Mouse (Mus musculus) lung, embryonic 15.5 days (tissue): ENCODE data around the gene Kifc5b. TPM values are rescaled to one million over a fixed set of nuclear protein-coding genes. Genes with fewer than 3 reads are reported as not detected.
"Not testable (repeated sequence)": the region's sequence is repeated elsewhere in the genome, so short reads cannot be mapped to it uniquely, and the experiment has no call there.

Experiments used
- ATAC-seq: fragments of 200-750 bp; cut with Nextera tagmentation; 2 replicates; pipeline ENCODE4 v1.8.0; 2017; ENCODE audit warnings: moderate number of reproducible peaks, borderline replicate concordance; ENCODE audit not compliant: low FRiP score, low TSS enrichment; ENCODE audit errors: extremely low read depth
- H3K27ac ChIP-seq: fragments of 300-500 bp; sonication (generic); 2 replicates; pipeline ENCODE4 v1.5.1; 2015; ENCODE audit warnings: moderate library complexity, mild to moderate bottlenecking, inconsistent platforms
- H3K27me3 ChIP-seq: fragments of 300-500 bp; sonication (generic); 2 replicates; pipeline ENCODE4 v1.6.1; 2015; ENCODE audit warnings: inconsistent platforms
- H3K36me3 ChIP-seq: fragments of 300-500 bp; sonication (generic); 2 replicates; pipeline ENCODE4 v1.6.1; 2015; ENCODE audit warnings: inconsistent platforms
- H3K4me1 ChIP-seq: fragments of 300-500 bp; sonication (generic); 2 replicates; pipeline ENCODE4 v1.6.1; 2015; ENCODE audit warnings: inconsistent platforms
- H3K4me2 ChIP-seq: fragments of 300-500 bp; sonication (generic); 2 replicates; pipeline ENCODE4 v1.6.1; 2015; ENCODE audit warnings: inconsistent platforms, mild to moderate bottlenecking, moderate library complexity
- H3K4me3 ChIP-seq: fragments of 300-500 bp; sonication (generic); 2 replicates; pipeline ENCODE4 v1.5.1; 2015; ENCODE audit warnings: mild to moderate bottlenecking, inconsistent platforms
- H3K9ac ChIP-seq: fragments of 300-500 bp; sonication (generic); 2 replicates; pipeline ENCODE4 v1.6.1; 2015; ENCODE audit warnings: inconsistent platforms
- H3K9me3 ChIP-seq: fragments of 300-500 bp; sonication (generic); 2 replicates; pipeline ENCODE4 v1.6.1; 2016; ENCODE audit warnings: inconsistent platforms
- whole genome bisulfite sequencing: fragments of 180-500 bp; shearing (Covaris S2); methylation state at CpG from one replicate; pipeline ENCODE4 v1.1.7; 2015; 5-methylcytosine and 5-hydroxymethylcytosine counted together
- polyA plus RNA-seq: library from polyadenylated mRNA; unstranded; fragments of >200 nt; fragmentation: Nextera tagmentation; extraction: Ambion mirVana; gene quantifications from 2 replicates; pipeline ENCODE4 v1.2.1, GENCODE M21; 2015

The Kifc5b gene
- polyA plus RNA-seq, 1 experiment from 2014 or later: 8.0 TPM

DNA sequence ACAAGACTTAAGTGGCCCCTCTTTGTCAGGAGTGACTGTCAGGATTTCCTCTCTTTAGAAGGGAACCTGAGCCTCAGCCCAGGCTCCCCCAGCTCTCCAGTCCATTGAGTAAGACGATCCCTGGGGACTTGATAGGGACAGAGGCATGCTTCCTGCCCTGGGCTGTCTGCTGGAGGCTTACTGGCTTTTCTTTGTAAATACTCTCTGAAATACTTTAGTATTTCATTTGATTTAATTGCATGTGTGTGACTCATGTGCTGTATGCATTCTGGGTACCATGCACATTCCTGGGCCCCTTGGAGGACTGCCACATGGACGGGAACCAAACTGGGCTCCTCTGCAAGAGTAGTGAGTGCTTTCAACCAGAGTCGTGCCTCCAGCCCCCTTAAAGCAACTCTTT, 29.0 kb upstream of the Kifc5b start:
- Histone ChIP-seq H3K27me3 (peaks cover 13% of the 10 kb centered on the region; the same call in 1 of the 2 replicates), H3K9me3 (no peaks in the 10 kb centered on the region), H3K27ac (no peak overlapping the region), H3K4me2 (no peak overlapping the region), H3K4me1 (peaks cover 25% of the 10 kb centered on the region), H3K9ac (no peak overlapping the region), H3K4me3 (no peak overlapping the region), H3K36me3 (no peaks in the 10 kb centered on the region)
- 9% methylated on average over 3 of the region's 3 CpGs for WGBS
- no peak for ATAC-seq

DNA sequence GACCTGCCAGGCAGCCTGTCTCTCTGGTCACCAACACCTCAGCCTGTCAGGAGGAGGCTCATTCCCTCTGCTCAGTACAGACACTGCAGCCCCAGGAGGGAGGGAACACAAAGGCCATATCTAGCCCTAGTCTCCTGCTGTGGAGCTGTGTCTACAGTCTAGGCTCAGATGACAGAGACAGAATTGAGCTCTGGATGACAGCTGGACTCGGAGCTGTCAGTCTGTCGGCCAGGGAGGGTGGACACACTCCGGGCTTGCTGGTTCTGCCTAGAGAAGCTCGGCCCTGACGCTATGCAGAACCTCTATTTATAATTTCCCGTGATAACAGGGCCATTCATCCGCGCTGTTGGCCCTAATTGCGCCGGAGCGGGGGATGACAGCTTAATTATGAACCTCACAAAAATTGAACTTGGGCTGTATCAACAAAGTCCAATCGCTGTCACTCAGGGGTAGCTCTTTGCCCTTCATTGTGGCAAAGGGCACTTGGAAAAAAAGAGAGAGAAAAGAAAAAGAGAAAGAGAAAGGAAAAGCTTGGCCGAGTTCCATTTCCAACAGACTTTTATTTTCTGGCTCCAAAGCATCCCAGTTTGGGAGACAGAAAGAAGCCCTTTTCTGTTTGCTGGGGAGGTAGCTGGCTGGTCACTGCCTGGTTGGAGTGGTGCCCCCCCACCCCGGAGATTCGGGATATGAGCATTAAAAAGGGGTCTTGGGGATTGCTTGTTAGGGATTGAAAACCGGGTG, 24.1 kb upstream of the Kifc5b start:
- peak overlapping the region; percentile 21; the same call in 1 of the 2 replicates for H3K9ac ChIP-seq

DNA sequence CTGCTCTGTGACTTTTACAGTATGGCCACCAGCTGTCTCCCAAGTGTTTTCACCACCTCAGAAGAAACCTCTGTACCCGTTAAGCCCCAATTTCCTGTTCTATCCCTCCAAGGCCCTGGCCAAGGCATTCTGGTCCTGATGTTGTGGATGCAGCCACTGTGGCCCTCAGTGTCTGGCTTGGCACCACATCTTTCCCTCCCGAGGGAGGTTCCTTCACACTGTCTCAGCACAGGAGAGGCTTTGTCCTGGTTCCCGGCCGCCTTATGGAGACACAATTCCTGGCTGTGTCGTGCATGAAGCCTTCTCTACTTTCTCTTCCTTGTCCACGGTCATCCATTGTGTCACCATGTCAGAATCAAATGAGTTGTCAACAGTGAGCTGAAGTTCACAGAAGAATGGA, 23.4 kb upstream of the Kifc5b start:
- Histone ChIP-seq H3K36me3 (no peaks in the 10 kb centered on the region), H3K4me1 (0 out of 2 replicates have a peak, but pooled peaks cover 10% of the 10 kb centered on the region), H3K27me3 (peaks cover 4% of the 10 kb centered on the region; the same call in 1 of the 2 replicates), H3K9me3 (no peaks in the 10 kb centered on the region), H3K27ac (peak overlapping the region; percentile 12; the same call in 1 of the 2 replicates), H3K4me2 (no peak overlapping the region; the same call in 1 of the 2 replicates), H3K9ac (no peak overlapping the region), H3K4me3 (no peak overlapping the region)
- WGBS: 63% methylated on average over 6 of the region's 6 CpGs
- ATAC-seq: no peak

More for the DNA sequence above, 24.1 kb upstream of the Kifc5b start:
- peaks cover 5% of the 10 kb centered on the region; the same call in 1 of the 2 replicates for H3K27me3 ChIP-seq
- 0 out of 2 replicates have a peak, but pooled peaks cover 10% of the 10 kb centered on the region for H3K4me1 ChIP-seq
- no peaks in the 10 kb centered on the region for H3K36me3 ChIP-seq
- peak overlapping the region; percentile 43 for H3K4me2 ChIP-seq
- H3K4me3 ChIP-seq: peak overlapping the region; percentile 20; the same call in 1 of the 2 replicates
- 29% methylated on average over 16 of the region's 16 CpGs for whole genome bisulfite sequencing
- peak overlapping the region; percentile 35; the same call in 1 of the 2 replicates for H3K27ac ChIP-seq
- no peak for ATAC-seq
- no peaks in the 10 kb centered on the region for H3K9me3 ChIP-seq

DNA sequence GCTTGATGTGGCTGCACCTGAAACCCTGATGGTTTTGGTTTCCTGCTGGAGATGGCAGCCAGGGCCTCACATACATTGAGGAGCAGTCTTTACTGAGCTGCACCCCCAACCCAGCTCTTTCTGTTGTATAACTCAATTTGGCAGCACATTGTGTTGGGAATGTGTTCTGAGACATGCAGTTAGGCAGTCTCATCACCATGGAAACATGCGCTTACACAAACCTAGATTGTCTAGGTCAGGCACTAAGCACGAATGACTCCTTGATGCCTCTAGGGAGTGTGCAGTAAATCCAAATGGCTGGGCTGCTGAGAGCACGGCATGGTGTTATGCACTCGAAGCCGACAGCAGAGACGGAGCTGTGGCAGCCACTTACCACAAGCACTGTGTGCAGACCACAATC, 22.5 kb upstream of the Kifc5b start:
- H3K9me3 ChIP-seq: no peaks in the 10 kb centered on the region
- H3K4me1 ChIP-seq: 0 out of 2 replicates have a peak, but pooled peaks cover 10% of the 10 kb centered on the region
- no peak overlapping the region for H3K4me2 ChIP-seq
- H3K36me3 ChIP-seq: no peaks in the 10 kb centered on the region
- H3K4me3 ChIP-seq: no peak overlapping the region
- no peak overlapping the region for H3K27ac ChIP-seq
- 72% methylated on average over 6 of the region's 6 CpGs for WGBS
- peaks cover 4% of the 10 kb centered on the region; the same call in 1 of the 2 replicates for H3K27me3 ChIP-seq
- no peak for ATAC-seq
- no peak overlapping the region for H3K9ac ChIP-seq

DNA sequence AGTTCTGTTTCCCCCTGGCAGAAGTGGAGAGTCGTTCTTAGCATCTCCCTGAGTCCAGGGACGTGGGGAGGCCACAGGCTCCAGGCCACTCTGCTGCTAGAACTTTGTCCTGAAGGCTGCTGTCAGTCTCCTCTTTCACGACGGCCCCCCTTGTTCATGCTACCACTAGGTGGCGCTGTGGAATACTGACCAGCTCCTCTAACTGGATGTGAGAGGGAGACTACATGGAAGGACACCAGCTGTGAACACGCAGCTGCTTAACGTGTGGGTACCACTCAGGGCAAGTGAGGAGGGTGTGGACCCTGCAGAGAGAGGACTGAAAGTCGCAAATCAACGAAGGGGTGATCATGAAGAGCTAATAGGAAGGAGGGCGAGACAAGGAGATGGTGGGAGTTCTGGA, 21.3 kb upstream of the Kifc5b start:
- Histone ChIP-seq H3K27ac (no peak overlapping the region), H3K27me3 (peaks cover 4% of the 10 kb centered on the region; the same call in 1 of the 2 replicates), H3K9me3 (no peaks in the 10 kb centered on the region), H3K4me2 (no peak overlapping the region), H3K4me1 (0 out of 2 replicates have a peak, but pooled peaks cover 10% of the 10 kb centered on the region), H3K36me3 (no peaks in the 10 kb centered on the region), H3K4me3 (no peak overlapping the region), H3K9ac (no peak overlapping the region)
- 16% methylated on average over 10 of the region's 10 CpGs for WGBS
- peak; percentile 31; the same call in 1 of the 2 replicates for ATAC-seq

DNA sequence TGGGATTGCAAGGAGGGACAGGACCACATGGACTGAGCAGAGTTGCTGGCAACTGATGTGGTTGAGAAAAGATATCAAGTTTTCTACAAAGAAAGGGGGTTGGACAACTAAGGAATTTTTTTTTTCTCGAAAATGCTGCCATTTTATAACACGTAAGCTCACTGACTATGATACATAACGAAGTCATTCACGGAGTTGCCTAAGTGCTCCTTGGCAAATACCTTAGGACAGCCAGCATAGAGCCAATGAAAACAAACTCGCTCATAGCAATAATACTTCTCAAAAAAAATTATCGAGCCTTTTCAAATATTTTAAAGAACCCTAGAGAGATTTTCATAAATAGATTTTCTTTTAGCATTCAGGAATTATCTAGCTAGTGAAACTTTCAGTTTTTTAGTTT, 16.0 kb upstream of the Kifc5b start:
- Histone ChIP-seq H3K36me3 (no peaks in the 10 kb centered on the region), H3K4me3 (no peak overlapping the region), H3K4me1 (no peaks in the 10 kb centered on the region), H3K9me3 (no peaks in the 10 kb centered on the region), H3K27me3 (no peaks in the 10 kb centered on the region), H3K9ac (no peak overlapping the region), H3K27ac (no peak overlapping the region), H3K4me2 (no peak overlapping the region)
- no peak for ATAC-seq
- 73% methylated on average over 6 of the region's 6 CpGs for WGBS

DNA sequence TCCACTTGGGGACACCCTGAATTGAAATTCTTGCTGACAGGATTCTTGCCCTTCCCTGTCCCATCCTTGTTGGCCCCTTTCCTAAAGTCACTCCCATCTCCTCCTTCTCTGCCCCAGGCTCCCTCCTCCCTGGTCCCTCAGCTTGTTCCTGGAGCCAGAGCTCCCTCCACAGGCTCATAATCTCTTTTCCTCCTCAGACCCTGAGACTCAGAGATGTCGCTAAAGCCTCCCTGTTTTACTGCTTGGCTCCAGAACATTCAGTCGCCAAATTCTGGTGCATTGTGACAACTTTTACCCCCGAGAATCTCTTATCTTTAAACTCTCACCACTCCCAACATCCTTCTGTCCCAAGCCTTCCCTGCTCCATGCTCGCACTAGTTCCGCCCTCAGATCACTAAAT, 12.6 kb upstream of the Kifc5b start:
- Histone ChIP-seq H3K9ac (no peak overlapping the region), H3K4me3 (no peak overlapping the region), H3K27ac (no peak overlapping the region), H3K36me3 (no peaks in the 10 kb centered on the region), H3K9me3 (no peaks in the 10 kb centered on the region), H3K27me3 (no peaks in the 10 kb centered on the region), H3K4me1 (no peaks in the 10 kb centered on the region), H3K4me2 (no peak overlapping the region)
- 51% methylated on average over 5 of the region's 5 CpGs for WGBS
- no peak for ATAC-seq

DNA sequence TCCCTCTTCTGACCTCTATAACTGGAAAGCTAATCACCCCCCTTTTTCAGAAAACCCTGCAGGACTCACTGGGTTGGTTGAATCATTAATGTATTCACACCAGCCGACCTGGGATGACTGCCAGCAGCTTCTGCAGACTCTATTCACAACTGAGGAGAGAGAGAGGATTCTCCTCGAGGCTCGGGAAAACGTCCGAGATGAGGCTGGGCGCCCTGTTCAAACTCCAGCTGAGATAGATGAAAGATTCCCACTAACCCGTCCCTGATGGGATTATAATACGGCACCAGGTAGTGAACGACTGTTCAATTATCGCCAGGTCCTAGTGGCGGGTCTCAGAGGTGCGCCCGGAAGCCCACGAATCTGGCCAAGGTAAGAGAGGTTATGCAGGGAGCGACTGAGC, 9.4 kb upstream of the Kifc5b start:
- not testable (repeated sequence) for H3K4me3 ChIP-seq, ATAC-seq, H3K9ac ChIP-seq, H3K27me3 ChIP-seq, H3K27ac ChIP-seq, H3K4me2 ChIP-seq, H3K9me3 ChIP-seq, H3K36me3 ChIP-seq, H3K4me1 ChIP-seq
- WGBS: 85% methylated on average over 15 of the region's 15 CpGs

DNA sequence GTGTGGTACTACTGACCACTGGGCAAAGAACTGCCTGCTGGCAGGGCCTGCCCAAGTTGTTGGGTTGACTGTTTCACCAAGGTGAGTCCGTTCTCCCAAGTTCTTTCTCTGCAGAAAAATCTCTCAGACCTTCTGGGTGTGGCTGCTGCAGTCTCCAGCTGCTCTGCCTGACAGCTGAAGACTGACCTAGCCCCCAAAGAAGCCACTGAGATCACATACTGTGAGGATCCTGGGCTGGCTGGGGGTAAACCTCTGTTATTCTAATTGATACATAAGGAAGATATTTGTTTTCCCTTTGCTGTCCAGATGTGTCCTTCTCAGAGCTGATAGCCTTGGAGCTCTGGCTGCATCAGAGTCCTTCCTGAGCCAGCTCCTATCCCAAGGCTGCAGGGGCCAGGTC, 1.6 kb upstream of the Kifc5b start:
- 0 out of 2 replicates have a peak overlapping the region, but pooled peaks have one; percentile 15 for H3K27ac ChIP-seq
- 44% methylated on average over 1 of the region's 1 CpGs for WGBS

DNA sequence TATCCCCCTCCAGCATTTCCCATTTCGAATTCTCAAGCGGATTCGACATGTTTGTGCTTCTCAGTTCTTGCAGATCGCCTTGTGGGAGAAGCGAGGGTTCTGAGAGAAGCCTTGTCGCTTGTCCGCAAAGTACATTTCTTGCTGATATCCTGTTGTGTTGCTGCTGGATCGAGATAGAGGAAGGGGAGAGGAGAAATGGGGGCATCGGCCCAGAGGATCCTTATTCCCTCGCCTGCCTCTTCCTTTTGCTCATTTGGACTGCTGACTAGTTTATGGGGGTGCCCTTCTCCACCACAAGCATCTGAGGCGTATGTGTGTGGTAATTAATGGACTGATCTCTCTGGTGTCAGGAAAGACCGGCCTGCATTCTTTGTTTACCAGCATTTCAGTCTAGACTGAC, 669 bp downstream of the Kifc5b start:
- Histone ChIP-seq H3K9ac (peak overlapping the region; percentile 70), H3K4me3 (peak overlapping the region; percentile 81), H3K4me2 (peak overlapping the region; percentile 65), H3K27ac (peak overlapping the region; percentile 83)
- WGBS: 0% methylated on average over 12 of the region's 12 CpGs
- H3K9me3 ChIP-seq, H3K4me1 ChIP-seq, ATAC-seq, H3K36me3 ChIP-seq, H3K27me3 ChIP-seq: not testable (repeated sequence)

More for the DNA sequence above, 1.6 kb upstream of the Kifc5b start:
- Histone ChIP-seq H3K9me3 (no peaks in the 10 kb centered on the region), H3K9ac (no peak overlapping the region), H3K27me3 (no peaks in the 10 kb centered on the region), H3K4me1 (peaks cover 8% of the 10 kb centered on the region; the same call in 1 of the 2 replicates), H3K36me3 (no peaks in the 10 kb centered on the region), H3K4me3 (no peak overlapping the region), H3K4me2 (no peak overlapping the region)
- ATAC-seq: no peak

DNA sequence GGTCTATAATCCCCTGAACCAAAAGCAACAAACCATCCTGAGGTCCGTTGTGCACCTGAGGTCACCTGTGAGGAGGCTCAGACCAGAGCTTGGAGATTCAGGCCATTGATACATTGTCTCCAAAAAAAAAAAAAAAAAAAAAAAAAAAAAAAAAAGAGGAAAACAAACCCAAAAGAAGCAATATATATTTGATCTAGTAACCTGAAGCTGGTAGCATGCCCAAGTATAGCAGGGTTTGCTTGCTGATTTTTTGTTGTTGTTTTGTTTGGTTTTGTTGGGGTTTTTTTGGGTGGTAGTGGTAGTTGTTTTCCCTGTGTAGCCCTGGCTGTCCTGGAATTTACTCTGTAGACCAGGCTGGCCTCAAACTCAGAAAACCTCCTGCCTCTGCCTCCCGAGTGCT, 1.5 kb downstream of the Kifc5b start:
- WGBS: 71% methylated on average over 2 of the region's 2 CpGs
- Histone ChIP-seq H3K4me1 (peaks cover 8% of the 10 kb centered on the region; the same call in 1 of the 2 replicates), H3K4me3 (peak overlapping the region; percentile 81), H3K27me3 (no peaks in the 10 kb centered on the region), H3K9me3 (no peaks in the 10 kb centered on the region), H3K36me3 (peaks cover 9% of the 10 kb centered on the region), H3K4me2 (peak overlapping the region; percentile 65), H3K9ac (peak overlapping the region; percentile 38), H3K27ac (no peak overlapping the region)
- no peak for ATAC-seq

DNA sequence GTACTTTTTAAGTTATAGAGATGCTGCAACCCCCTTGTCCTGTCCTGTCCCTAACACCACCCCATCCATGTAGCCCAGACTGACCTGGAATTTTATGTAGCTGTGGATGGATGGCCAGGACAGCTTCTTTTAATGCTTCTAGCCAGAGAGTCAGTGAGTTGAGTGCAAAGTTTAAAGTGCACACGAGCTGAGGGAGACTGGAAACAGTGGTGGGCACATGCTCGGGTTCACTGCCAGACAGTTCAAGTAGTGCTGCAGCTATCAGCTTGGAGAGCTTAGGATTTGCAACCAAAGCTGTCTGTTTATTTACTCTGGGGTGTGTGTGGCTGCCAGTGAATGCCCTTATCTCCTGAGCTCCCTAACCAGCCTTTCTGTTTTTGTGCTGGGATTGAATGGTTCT, 2.6 kb downstream of the Kifc5b start:
- 30% methylated on average over 2 of the region's 2 CpGs for WGBS
- H3K4me3 ChIP-seq, ATAC-seq, H3K36me3 ChIP-seq, H3K27ac ChIP-seq, H3K9me3 ChIP-seq, H3K4me1 ChIP-seq, H3K27me3 ChIP-seq, H3K9ac ChIP-seq, H3K4me2 ChIP-seq: not testable (repeated sequence)
